Mouse (Mus musculus) B cell, adult 67 days (primary cell): ENCODE measurements around the gene Hgfac. TPM values are rescaled to one million over a fixed set of nuclear protein-coding genes. Genes with fewer than 3 reads are reported as not detected.

Source experiments
- total RNA-seq, 2 experiments: library from RNA; stranded (reverse); gene quantifications; 4 replicates each; pipeline ENCODE4 v1.2.4; 2023

Gene Hgfac
- total RNA-seq, result 1 to 10 TPM in 1 of 2 experiments, not detected in 1; 1.1 TPM

GRCm38 (mm10) chr5:35041268-35041829 lies at the start of gene Hgfac:
Hgfac (plus strand) TSS chr5:35041509.

DNA sequence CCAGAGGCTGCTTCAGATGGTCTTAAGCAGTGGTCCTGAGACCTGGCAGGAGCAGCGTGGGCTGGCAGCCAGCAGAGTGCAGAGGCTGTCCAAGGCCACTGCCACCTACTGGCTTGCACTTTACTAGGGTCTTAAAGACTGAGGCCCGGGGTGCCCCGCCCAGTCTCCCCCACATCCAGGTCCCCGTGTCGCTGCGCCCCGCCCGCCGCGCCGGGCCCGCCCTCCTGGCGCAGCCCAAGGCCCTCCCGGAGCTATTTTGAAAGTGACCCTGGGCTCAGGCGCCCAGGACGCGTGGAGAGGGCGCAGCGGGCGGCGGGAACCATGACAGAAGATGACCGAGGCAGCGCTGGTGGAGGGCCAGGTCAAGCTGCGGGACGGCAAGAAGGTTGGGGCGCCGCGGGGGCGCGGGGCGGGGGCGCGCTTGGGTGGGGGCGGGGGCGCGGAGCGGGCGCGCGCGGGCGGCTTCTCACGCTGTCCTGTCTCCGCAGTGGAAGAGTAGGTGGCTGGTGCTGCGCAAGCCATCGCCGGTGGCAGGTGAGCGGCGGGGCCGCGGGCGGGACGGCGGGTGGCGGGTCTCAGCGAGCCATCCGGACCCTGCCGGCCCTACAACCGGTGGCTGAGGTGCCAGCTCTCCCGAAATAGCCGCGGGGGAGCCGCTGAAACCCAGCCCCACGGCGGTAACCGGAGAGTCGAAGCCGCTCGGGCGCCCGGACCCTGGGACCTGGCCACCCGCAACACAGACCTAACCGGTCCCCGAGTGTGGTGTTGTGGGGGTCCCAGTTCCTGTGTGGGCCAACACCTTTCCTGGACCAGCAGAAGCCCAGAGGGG lies 15.5 kb downstream of the Hgfac start, which contains the start of gene Dok7:
Gene Dok7 (plus strand): TSS at position 163 of the 829 bp plus-strand sequence.

Other genes starting within 250 kb of the Hgfac start
- 1 to 10 TPM; 3.2 to 3.3 TPM for gene Msantd1, start 133.5 kb upstream of the Hgfac start, total RNA-seq
- 1 to 10 TPM; 4.1 to 7.1 TPM for gene Rgs12, start 92.1 kb upstream of the Hgfac start, total RNA-seq
- gene Dok7, start 15.3 kb downstream of the Hgfac start, total RNA-seq, result not detected
- 10 to 100 TPM; 40.1 to 49.4 TPM for gene Lrpap1, start 64.3 kb downstream of the Hgfac start, total RNA-seq
- gene Adra2c, start 236.8 kb downstream of the Hgfac start, total RNA-seq, result not detected